Mouse (Mus musculus) neural tube, embryonic 12.5 days (tissue): ENCODE data around the gene Tgfbr3l. TPM values are rescaled to one million over a fixed set of nuclear protein-coding genes. Genes with fewer than 3 reads are reported as not detected.
"Not testable (repeated sequence)": the region's sequence is repeated elsewhere in the genome, so short reads cannot be mapped to it uniquely, and the experiment has no call there.

Source experiments
- ATAC-seq: fragments of 200-750 bp; cut with Nextera tagmentation; 2 replicates; pipeline ENCODE4 v1.8.0; 2017; ENCODE audit warnings: low read depth, mild to moderate bottlenecking, moderate TSS enrichment, moderate library complexity; ENCODE audit not compliant: low FRiP score
- H3K27ac ChIP-seq: fragments of 300-500 bp; sonication (generic); 2 replicates; pipeline ENCODE4 v1.5.1; 2016
- H3K27me3 ChIP-seq: fragments of 300-500 bp; sonication (generic); replicated peaks from 2 replicates; pipeline ENCODE4 v1.6.1; 2016; ENCODE audit warnings: mild to moderate bottlenecking
- H3K36me3 ChIP-seq: fragments of 300-500 bp; sonication (generic); 2 replicates; pipeline ENCODE4 v1.6.1; 2016; ENCODE audit warnings: mild to moderate bottlenecking
- H3K4me1 ChIP-seq: fragments of 300-500 bp; sonication (generic); 2 replicates; pipeline ENCODE4 v1.6.1; 2016
- H3K4me2 ChIP-seq: fragments of 300-500 bp; sonication (generic); replicated peaks from 2 replicates; pipeline ENCODE4 v1.6.1; 2016; ENCODE audit warnings: mild to moderate bottlenecking
- H3K4me3 ChIP-seq: fragments of 300-500 bp; sonication (generic); 2 replicates; pipeline ENCODE4 v1.5.1; 2016
- H3K9ac ChIP-seq: fragments of 300-500 bp; sonication (generic); 2 replicates; pipeline ENCODE4 v1.6.1; 2016; ENCODE audit warnings: mild to moderate bottlenecking
- H3K9me3 ChIP-seq: fragments of 300-500 bp; sonication (generic); 2 replicates; pipeline ENCODE4 v1.6.1; 2016; ENCODE audit warnings: mild to moderate bottlenecking
- WGBS: fragments of 180-500 bp; shearing (Covaris S2); methylation state at CpG from one replicate; pipeline ENCODE4 v1.1.7; 2016; 5-methylcytosine and 5-hydroxymethylcytosine counted together
- polyA plus RNA-seq: library from polyadenylated mRNA; unstranded; fragments of >200 nt; fragmentation: Nextera tagmentation; extraction: Ambion mirVana; gene quantifications from 2 replicates; pipeline ENCODE4 v1.2.1, GENCODE M21; 2016

Gene Tgfbr3l
- polyA plus RNA-seq, 1 experiment from 2014 or later, result 8.1 TPM

DNA sequence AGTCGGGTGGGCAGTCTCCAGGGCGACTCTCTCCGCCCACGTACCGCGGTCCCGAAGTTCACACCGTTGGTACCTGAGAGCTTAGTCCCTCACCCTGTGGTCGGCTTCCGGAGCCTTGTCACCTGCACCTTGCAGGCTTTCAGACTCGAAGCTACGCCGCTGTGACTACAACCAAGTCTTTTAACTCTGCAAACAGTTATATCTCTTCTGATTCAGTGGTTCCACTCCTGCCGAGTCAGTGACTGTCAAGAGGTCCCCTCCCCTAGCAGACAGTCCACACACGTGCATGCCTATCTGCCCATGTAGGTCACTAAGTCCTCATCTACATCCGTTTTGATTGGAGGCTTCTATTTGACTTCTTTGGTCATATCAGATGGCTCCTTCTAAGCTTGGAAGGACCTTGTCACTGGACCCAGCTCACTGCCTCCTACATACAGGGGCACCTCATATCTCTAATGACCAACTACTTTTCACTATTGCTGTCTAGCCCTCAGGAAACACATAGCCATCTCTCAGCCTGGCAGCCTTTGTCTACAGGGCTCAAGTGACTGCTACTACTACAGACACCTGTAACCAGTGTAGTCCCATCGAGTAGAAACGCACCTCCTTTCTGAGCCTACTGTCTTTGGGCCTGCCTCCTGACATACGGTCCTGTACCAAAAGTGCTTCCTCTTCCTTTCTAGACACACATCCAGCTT, 8.7 kb upstream of the Tgfbr3l start:
- H3K4me1 ChIP-seq, result peaks cover 19% of the 10 kb centered on the region
- peak overlapping the region; percentile 73 for H3K9ac ChIP-seq
- 15% methylated on average over 19 of the region's 19 CpGs for WGBS
- H3K27me3 ChIP-seq, result 0 out of 2 replicates have a peak, but pooled peaks cover 4% of the 10 kb centered on the region
- H3K9me3 ChIP-seq, result no peaks in the 10 kb centered on the region
- H3K4me2 ChIP-seq, result peak overlapping the region; percentile 92
- peak overlapping the region; percentile 80 for H3K4me3 ChIP-seq
- ATAC-seq, result peak; percentile 39
- peak overlapping the region; percentile 68; the same call in 1 of the 2 replicates for H3K27ac ChIP-seq
- peaks cover 28% of the 10 kb centered on the region for H3K36me3 ChIP-seq

DNA sequence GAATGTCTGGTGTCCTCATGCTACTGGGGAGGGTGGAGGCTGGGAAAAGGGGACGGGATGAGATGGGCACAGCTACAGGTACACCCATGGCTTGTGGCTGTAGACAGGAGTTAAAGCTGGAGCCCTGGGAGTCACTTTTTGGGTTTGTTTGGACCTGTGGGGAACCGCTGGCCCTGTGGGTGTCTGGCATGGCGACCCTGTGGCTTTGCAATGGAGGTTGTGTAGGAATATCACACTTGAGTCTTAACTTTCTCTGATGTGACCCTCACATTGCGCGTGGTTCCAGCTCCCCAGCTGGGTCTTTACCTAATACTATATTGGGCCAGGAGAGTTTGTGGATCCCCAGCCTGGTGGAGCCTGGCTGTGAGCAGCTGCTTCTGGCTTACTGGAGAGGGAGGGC, 3.0 kb upstream of the Tgfbr3l start:
- no peak overlapping the region for H3K27ac ChIP-seq
- WGBS, result 92% methylated on average over 5 of the region's 5 CpGs
- no peak for ATAC-seq
- peaks cover 9% of the 10 kb centered on the region; the same call in 1 of the 2 replicates for H3K27me3 ChIP-seq
- H3K36me3 ChIP-seq, result peaks cover 79% of the 10 kb centered on the region
- H3K4me3 ChIP-seq, result no peak overlapping the region
- peaks cover 9% of the 10 kb centered on the region for H3K4me1 ChIP-seq
- H3K4me2 ChIP-seq, result no peak overlapping the region
- no peaks in the 10 kb centered on the region for H3K9me3 ChIP-seq
- H3K9ac ChIP-seq, result no peak overlapping the region

DNA sequence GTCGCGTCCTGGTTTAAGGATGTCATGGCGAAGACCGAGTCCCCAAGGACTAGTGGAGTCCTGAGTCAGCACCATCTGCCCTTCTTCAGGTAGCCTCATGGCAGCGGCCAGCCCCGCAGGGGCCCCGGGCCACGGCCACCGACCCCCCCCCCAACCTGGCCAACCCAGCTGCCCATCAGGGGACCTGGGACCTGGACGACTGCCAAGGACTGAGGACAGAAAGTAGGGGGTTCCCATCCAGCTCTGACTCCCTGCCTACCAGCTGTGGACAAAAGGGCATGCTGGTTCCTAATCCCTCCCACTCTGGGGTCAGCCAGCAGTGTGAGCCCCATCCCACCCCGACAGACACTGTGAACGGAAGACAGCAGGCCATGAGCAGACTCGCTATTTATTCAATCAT, 2.3 kb upstream of the Tgfbr3l start:
- Histone ChIP-seq H3K4me1 (peaks cover 5% of the 10 kb centered on the region; the same call in 1 of the 2 replicates), H3K4me3 (no peak overlapping the region), H3K27ac (no peak overlapping the region), H3K36me3 (peaks cover 80% of the 10 kb centered on the region), H3K4me2 (no peak overlapping the region), H3K9me3 (no peaks in the 10 kb centered on the region), H3K9ac (no peak overlapping the region), H3K27me3 (peaks cover 9% of the 10 kb centered on the region; the same call in 1 of the 2 replicates)
- ATAC-seq, result no peak
- WGBS, result 86% methylated on average over 13 of the region's 13 CpGs

DNA sequence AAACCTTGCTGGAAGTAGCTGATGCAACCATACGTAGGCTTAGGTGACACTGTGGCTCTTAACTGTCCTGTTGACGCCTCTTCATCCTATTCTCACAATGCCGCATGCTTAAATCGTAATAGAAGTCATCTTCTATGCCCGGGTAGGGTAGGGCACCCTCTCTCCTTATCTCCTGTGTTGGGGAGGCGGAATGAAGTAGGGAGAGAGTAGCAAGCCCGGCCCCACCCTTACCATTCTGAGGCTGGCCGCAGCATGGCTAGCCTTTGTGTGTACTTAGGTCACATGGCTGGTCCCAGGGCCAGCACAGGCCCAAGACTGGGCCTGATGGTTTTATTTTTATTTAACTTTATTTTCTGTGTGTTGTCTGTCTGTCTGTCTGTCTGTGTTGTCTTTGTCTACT, 773 bp upstream of the Tgfbr3l start:
- Histone ChIP-seq H3K9ac (no peak overlapping the region), H3K27me3 (peaks cover 9% of the 10 kb centered on the region; the same call in 1 of the 2 replicates), H3K36me3 (peaks cover 73% of the 10 kb centered on the region), H3K4me2 (no peak overlapping the region), H3K27ac (no peak overlapping the region), H3K4me1 (0 out of 2 replicates have a peak, but pooled peaks cover 5% of the 10 kb centered on the region), H3K4me3 (no peak overlapping the region), H3K9me3 (no peaks in the 10 kb centered on the region)
- WGBS, result 92% methylated on average over 8 of the region's 8 CpGs
- ATAC-seq, result no peak

DNA sequence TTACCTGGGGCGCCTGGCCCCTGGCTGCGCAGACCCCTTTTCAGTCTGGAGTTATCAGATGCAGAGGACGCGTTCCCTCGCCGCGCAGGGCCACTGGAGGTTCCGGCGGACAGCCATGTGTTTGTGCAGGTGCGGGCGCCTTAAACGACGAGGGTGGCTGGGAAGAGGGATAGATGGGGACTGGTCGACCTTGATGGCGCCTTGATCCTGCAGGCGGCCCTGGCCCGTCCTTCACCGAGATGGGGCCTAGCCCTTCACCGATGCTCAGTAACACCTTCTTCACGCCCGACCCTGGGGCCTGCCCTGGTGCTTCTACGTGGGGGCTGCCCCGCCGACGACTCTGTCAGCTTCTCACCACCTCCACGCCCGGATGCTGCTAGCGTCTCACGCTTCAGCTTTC, 1.2 kb downstream of the Tgfbr3l start:
- no peaks in the 10 kb centered on the region for H3K9me3 ChIP-seq
- H3K27ac ChIP-seq, result no peak overlapping the region
- no peak overlapping the region for H3K4me2 ChIP-seq
- ATAC-seq, result no peak
- H3K9ac ChIP-seq, result 0 out of 2 replicates have a peak overlapping the region, but pooled peaks have one; percentile 2
- 18% methylated on average over 29 of the region's 29 CpGs for WGBS
- H3K4me3 ChIP-seq, result no peak overlapping the region
- peaks cover 13% of the 10 kb centered on the region; the same call in 1 of the 2 replicates for H3K4me1 ChIP-seq
- peaks cover 54% of the 10 kb centered on the region for H3K36me3 ChIP-seq
- peaks cover 9% of the 10 kb centered on the region; the same call in 1 of the 2 replicates for H3K27me3 ChIP-seq

DNA sequence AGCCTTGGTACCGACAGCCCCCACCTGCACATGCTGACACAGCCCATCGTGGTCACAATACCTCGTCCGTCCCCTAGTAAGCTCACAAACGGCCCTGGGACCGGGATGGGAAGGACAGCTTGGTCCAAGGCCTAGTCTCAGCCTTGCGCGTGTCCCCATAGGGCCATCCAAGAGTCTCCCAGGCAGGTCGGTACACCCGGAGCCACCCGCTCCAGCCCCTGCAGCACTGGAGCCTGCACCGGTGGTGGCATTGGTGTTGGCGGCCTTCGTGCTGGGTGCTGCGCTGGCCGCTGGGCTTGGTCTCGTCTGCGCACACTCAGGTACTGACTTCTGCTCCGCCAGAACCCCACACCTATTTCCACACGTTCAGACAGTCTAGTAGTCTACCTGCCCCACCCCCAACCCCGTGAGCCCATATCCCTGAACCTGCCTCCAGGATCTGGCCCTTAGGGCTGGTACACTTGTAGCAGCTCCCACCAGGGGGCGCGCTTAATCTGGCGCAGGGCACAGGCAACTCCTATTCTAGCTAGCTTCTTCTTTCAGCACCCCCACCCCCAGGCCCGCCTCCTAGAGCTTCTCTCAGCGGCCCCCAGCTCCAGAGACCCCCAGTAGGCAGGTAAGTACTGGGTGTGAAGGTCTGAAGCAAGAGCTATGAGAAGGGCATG, 2.4 kb downstream of the Tgfbr3l start:
- WGBS, result 30% methylated on average over 26 of the region's 26 CpGs
- H3K9ac ChIP-seq, result no peak overlapping the region
- no peaks in the 10 kb centered on the region for H3K9me3 ChIP-seq
- no peak overlapping the region for H3K27ac ChIP-seq
- peaks cover 19% of the 10 kb centered on the region; the same call in 1 of the 2 replicates for H3K4me1 ChIP-seq
- H3K4me3 ChIP-seq, result no peak overlapping the region
- peak; percentile 5 for ATAC-seq
- no peak overlapping the region; the same call in 1 of the 2 replicates for H3K4me2 ChIP-seq
- H3K36me3 ChIP-seq, result peaks cover 51% of the 10 kb centered on the region
- peaks cover 9% of the 10 kb centered on the region; the same call in 1 of the 2 replicates for H3K27me3 ChIP-seq

DNA sequence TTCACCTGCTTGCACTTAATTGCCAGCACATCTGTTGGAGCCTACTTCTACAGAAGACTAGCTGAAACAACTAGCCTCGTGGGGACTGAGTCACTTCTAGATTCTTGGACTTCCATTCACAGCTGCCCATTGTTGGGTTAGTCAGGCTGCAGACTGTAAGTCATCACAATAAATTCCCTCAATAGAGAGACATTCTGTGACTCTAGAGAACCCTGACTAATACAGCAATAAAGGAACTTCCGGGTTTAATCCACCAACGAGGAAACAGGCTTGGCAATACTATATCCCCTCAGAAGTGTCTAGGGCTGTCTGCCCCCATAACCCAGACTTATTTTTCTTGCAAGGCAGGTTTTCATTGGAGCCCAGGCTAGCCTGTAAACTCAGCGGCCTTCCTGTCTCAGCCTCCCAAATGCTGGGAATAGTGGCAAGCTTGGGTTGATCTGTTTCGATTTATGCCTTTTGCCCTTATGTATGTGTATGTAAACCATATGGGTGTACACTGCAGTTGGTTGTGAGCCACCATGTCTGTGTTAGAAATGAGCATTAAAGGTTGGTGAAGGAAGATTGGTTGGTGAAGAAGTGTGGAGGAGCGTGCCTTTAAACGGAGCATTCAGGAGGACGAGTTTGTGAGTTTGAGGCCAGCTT, 4.2 kb downstream of the Tgfbr3l start:
- no peak for ATAC-seq
- peak overlapping the region; percentile 88 for H3K4me2 ChIP-seq
- H3K9ac ChIP-seq, result peak overlapping the region; percentile 83; the same call in 1 of the 2 replicates
- peak overlapping the region; percentile 86 for H3K4me3 ChIP-seq
- peaks cover 26% of the 10 kb centered on the region for H3K4me1 ChIP-seq
- 48% methylated on average over 8 of the region's 8 CpGs for WGBS
- peaks cover 9% of the 10 kb centered on the region; the same call in 1 of the 2 replicates for H3K27me3 ChIP-seq
- peaks cover 50% of the 10 kb centered on the region for H3K36me3 ChIP-seq
- no peaks in the 10 kb centered on the region for H3K9me3 ChIP-seq
- no peak overlapping the region for H3K27ac ChIP-seq

DNA sequence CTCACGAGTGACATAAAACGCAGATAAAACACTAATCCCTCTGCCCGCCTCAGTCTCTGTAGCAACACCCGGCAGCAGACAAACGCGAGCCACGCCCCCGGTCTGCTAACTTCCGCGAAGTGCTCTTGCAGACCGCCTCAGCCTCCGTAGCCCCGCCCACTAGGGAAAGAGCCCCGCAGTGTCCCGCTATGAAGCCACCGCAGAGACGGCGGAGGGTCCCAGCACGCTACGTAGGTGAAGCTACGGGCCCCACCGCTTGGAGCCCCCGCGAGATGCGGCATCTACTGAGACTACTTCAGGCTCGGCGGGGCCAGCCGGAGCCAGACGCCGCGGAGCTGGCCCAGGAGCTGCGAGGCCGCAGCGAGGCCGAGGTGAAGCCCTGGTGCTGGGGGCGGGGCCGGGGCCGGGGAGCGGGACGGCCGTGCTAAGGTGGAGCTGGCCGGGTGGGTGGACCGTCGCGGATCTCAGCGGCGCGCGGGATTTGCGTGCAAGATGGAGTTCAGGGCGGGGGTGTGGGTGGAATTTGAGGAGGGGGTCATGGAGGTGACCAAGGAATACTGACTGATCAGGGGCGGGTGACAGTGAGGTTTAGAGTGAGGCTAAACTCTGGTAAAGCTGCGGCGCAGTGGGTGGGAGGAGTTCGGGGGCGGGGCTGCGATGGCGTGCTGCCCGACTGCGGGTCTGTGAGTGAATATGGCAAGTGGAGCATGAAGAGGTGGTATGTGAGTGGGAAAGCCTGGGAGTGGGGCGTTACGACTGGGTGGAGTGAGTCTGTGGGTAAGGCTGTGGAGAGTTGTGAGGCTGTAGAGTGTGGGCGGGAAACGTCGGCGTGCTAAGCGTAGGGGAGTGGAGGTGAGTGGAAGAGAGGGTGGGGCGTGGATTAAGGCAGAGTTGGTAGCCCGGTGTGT, 5.2 kb downstream of the Tgfbr3l start, which contains the start of gene Snapc2:
TSS of gene Snapc2 (plus strand) at position 147 of the 908 bp plus-strand sequence.
- Histone ChIP-seq H3K27me3 (peaks cover 4% of the 10 kb centered on the region; the same call in 1 of the 2 replicates), H3K9me3 (no peaks in the 10 kb centered on the region), H3K4me1 (peaks cover 36% of the 10 kb centered on the region), H3K9ac (peak within 1 kb of the TSS; percentile 83), H3K36me3 (peaks cover 41% of the 10 kb centered on the region), H3K4me3 (peak within 1 kb of the TSS; percentile 86), H3K4me2 (peak within 1 kb of the TSS; percentile 88), H3K27ac (peak within 1 kb of the TSS; percentile 80)
- peak; percentile 86 for ATAC-seq
- under 1% methylated on average over 69 of the region's 69 CpGs for WGBS

DNA sequence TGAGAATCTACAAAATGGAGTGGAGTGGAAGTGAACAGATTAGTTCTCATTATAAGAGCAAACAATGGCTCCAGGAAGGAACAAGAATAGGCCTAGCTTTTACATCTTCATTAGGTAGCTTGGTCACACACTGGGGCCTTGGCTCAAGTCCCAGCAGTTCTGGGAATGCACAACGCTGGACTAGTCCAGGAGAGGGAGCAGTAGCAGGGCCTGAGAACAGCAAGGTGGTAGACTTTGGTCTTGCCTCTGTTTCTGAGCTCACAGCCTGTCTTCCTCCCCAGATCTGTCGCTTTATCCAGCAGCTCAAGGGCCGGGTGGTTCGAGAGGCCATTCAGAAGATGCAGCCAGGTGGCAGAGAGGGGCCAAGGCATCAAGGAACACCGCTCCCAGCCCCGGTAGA, 6.0 kb downstream of the Tgfbr3l start:
- H3K9ac ChIP-seq, result no peak overlapping the region
- WGBS, result 71% methylated on average over 6 of the region's 6 CpGs
- H3K4me3 ChIP-seq, result peak overlapping the region; percentile 86; the same call in 1 of the 2 replicates
- no peaks in the 10 kb centered on the region for H3K9me3 ChIP-seq
- no peak overlapping the region for H3K27ac ChIP-seq
- H3K4me1 ChIP-seq, result peaks cover 31% of the 10 kb centered on the region
- H3K27me3 ChIP-seq, result peaks cover 4% of the 10 kb centered on the region; the same call in 1 of the 2 replicates
- ATAC-seq, result no peak
- peak overlapping the region; percentile 88 for H3K4me2 ChIP-seq
- H3K36me3 ChIP-seq, result peaks cover 37% of the 10 kb centered on the region

DNA sequence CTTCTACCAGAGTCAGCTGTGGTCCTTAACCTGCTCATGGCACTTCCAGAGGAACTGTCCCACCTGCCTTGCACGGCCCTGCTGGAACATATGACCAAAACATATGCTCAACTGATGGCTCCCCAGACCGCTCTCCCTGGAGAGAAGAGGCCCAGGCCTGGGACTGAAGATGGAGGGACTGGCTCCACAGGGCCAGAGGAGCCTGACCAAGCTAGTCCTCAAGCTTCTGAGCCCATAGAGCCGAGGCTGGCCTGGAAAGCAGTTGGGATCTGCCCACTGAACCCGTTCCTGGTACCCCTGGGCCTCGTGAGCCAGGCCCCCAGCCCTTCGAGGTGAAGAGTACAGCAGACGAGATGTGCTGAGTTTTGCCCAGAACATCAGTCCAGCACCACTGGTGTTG, 7.5 kb downstream of the Tgfbr3l start:
- H3K36me3 ChIP-seq, result peaks cover 35% of the 10 kb centered on the region
- peaks cover 40% of the 10 kb centered on the region for H3K4me1 ChIP-seq
- H3K4me2 ChIP-seq, H3K27ac ChIP-seq, H3K9ac ChIP-seq, H3K27me3 ChIP-seq, H3K4me3 ChIP-seq, H3K9me3 ChIP-seq, ATAC-seq: not testable (repeated sequence)
- WGBS, result 88% methylated on average over 7 of the region's 7 CpGs

DNA sequence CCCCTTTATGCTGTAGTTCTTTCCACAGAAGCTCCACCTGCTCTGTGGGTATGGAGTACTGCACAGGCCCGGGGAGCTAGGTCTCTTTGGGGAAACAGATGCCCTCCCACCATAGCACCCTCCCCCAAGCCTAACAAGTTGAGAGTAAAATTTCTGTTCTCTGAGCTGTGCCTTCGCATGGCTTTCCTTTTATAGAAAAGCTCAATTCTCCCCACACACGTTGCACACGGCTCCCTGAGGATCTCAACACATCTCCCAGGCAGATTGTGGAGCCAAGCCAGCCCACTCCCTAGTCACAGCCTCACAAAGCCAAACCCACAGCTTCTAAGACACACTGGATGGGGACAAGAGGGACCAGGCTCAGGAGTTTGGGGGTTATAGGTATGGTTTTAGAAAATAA, 8.9 kb downstream of the Tgfbr3l start:
- peak overlapping the region; percentile 78 for H3K4me2 ChIP-seq
- WGBS, result 67% methylated on average over 4 of the region's 4 CpGs
- peaks cover 47% of the 10 kb centered on the region for H3K36me3 ChIP-seq
- H3K4me3 ChIP-seq, result peak overlapping the region; percentile 86; the same call in 1 of the 2 replicates
- no peak for ATAC-seq
- no peaks in the 10 kb centered on the region for H3K9me3 ChIP-seq
- H3K27me3 ChIP-seq, result no peaks in the 10 kb centered on the region
- H3K4me1 ChIP-seq, result peaks cover 40% of the 10 kb centered on the region
- peak overlapping the region; percentile 29; the same call in 1 of the 2 replicates for H3K9ac ChIP-seq
- no peak overlapping the region for H3K27ac ChIP-seq
